In genomic region chr8:124415002-124415401, GRCm38 (mm10) we compare ENCODE assay signal across 12 mouse cellular contexts. TPM values are rescaled to one million over a fixed set of nuclear protein-coding genes. Genes with fewer than 3 reads are reported as not detected.
A peak's percentile ranks its signal among the peaks of the same experiment; 100 is the strongest.
DNase-seq lines count a peak whose midpoint lies in the region; TF ChIP-seq lines count a peak whose summit lies in the region.
"Had no signal": no experiment of that assay in that cellular context is flagged by ENCODE, and none has a peak within 500 bp of the region (broad histone marks: within the 10 kb centered on the region; RNA-seq: fewer than 3 reads in every experiment).

No protein-coding gene starts in this region.

- no peak for TF ChIP-seq RAD21 in MEL (IDR thresholded peaks at IDR 0.05; ENCODE audit: low read depth, low read length)

- H3K9me3 ChIP-seq in MEL (replicated peaks; ENCODE audit: insufficient read depth, low read length) = no peaks in the 10 kb centered on the region
- H3K9me3 ChIP-seq: heart, embryonic 15.5 days; limb, embryonic 13.5 days; lung, embryonic 15.5 days had no signal

- H3K4me3 ChIP-seq in left cerebral cortex, adult 2 months = no peak overlapping the region
- H3K4me3 ChIP-seq in MEL (ENCODE audit: control insufficient read depth in 1 of 2, insufficient read depth in 1 of 2, low read depth in 2 of 2, low read length in 2 of 2) = no peak overlapping the region
- H3K4me3 ChIP-seq: heart, embryonic 15.5 days; limb, embryonic 13.5 days; lung, embryonic 15.5 days had no signal

- no peaks in the 10 kb centered on the region for H3K79me2 ChIP-seq in MEL (ENCODE audit: control insufficient read depth, insufficient read depth, low read length, poor library complexity)

- intact Hi-C loops in left cerebral cortex, adult 2 months (cut with DNase I) = no loop called here

- no peaks in the 10 kb centered on the region for H3K4me1 ChIP-seq in MEL (ENCODE audit: control insufficient read depth in 1 of 2, insufficient read depth in 2 of 2, low read length in 2 of 2)
- H3K4me1 ChIP-seq: limb, embryonic 13.5 days; lung, embryonic 15.5 days had no signal

- no peak for TF ChIP-seq CTCF in left cerebral cortex, adult 2 months (IDR thresholded peaks at IDR 0.05)
- TF ChIP-seq CTCF in MEL (IDR thresholded peaks at IDR 0.05 in 2 of 3, conservative IDR thresholded peaks at IDR 0.05 in 1 of 3; ENCODE audit: control insufficient read depth in 1 of 3, insufficient read depth in 1 of 3, low read depth in 2 of 3, low read length in 3 of 3, poor library complexity in 1 of 3, severe bottlenecking in 1 of 3) = no peak

- no peak for TF ChIP-seq POLR2A in MEL (IDR thresholded peaks at IDR 0.05; ENCODE audit: control insufficient read depth in 1 of 2, insufficient read depth in 1 of 2, low read depth in 1 of 2, low read length in 2 of 2, poor library complexity in 1 of 2)

- no peaks in the 10 kb centered on the region for H3K36me3 ChIP-seq in MEL (ENCODE audit: control insufficient read depth in 1 of 2, insufficient read depth in 2 of 2, low read length in 2 of 2)
- H3K36me3 ChIP-seq: heart, embryonic 15.5 days; limb, embryonic 13.5 days; lung, embryonic 15.5 days had no signal

- no peaks in the 10 kb centered on the region; a peak in 1 of 4 replicates for H3K27me3 ChIP-seq in MEL (ENCODE audit: control insufficient read depth in 1 of 2, insufficient read depth in 2 of 2, low read length in 2 of 2)
- H3K27me3 ChIP-seq: heart, embryonic 15.5 days; limb, embryonic 13.5 days; lung, embryonic 15.5 days had no signal

- H3K27ac ChIP-seq in left cerebral cortex, adult 2 months = peak overlapping the region; percentile 18; the same call in 1 of the 2 replicates
- no peak overlapping the region for H3K27ac ChIP-seq in MEL (ENCODE audit: control insufficient read depth, low read depth, low read length)
- H3K27ac ChIP-seq: heart, embryonic 15.5 days; limb, embryonic 13.5 days; lung, embryonic 15.5 days had no signal

- no peak for TF ChIP-seq EP300 in MEL (IDR thresholded peaks at IDR 0.05; ENCODE audit: low read depth in 1 of 2, low read length in 2 of 2)

- H3K9ac ChIP-seq in MEL (ENCODE audit: control insufficient read depth, low read depth, low read length, poor library complexity, severe bottlenecking) = no peak overlapping the region
- H3K9ac ChIP-seq: heart, embryonic 15.5 days; limb, embryonic 13.5 days; lung, embryonic 15.5 days had no signal

- DNase-seq in left cerebral cortex, adult 2 months (ENCODE audit: extremely low spot score in 1 of 2, low spot score in 2 of 2) = peak; percentile 54 to 61
- no peak for DNase-seq in left cerebral cortex, adult 11 months (ENCODE audit: low spot score)
- DNase-seq in A20 (ENCODE audit: low read depth, low spot score) (peak; percentile 80), MEL (ENCODE audit: low read depth, low spot score) (peak; percentile 11)
- peak; percentile 42 to 80 for DNase-seq in cerebellum, postnatal 4 days (ENCODE audit: low spot score in 2 of 2)
- DNase-seq in neural tube, embryonic 10.5 days (ENCODE audit: extremely low spot score, low spot score) = no peak
- DNase-seq in ovary, postnatal 10 days (ENCODE audit: low spot score) = no peak
- DNase-seq: midbrain, embryonic 14.5 days had no signal

TF ChIP-seq in MEL, 35 proteins besides CTCF, POLR2A, EP300 and RAD21:
- TF ChIP-seq TCF12 (IDR thresholded peaks at IDR 0.05; ENCODE audit: low read depth, low read length) = no peak
- TF ChIP-seq GABPA (IDR thresholded peaks at IDR 0.05; ENCODE audit: low read depth, low read length) = no peak
- no peak for TF ChIP-seq POLR2AphosphoS5 (IDR thresholded peaks at IDR 0.05; ENCODE audit: borderline replicate concordance, low read depth, low read length)
- TF ChIP-seq CHD1 (IDR thresholded peaks at IDR 0.05; ENCODE audit: low read depth, low read length) = no peak
- no peak for TF ChIP-seq MXI1 (IDR thresholded peaks at IDR 0.05; ENCODE audit: low read depth, low read length)
- no peak for TF ChIP-seq MAFK (IDR thresholded peaks at IDR 0.05; ENCODE audit: borderline replicate concordance, low read depth, low read length)
- no peak for TF ChIP-seq CHD2 (IDR thresholded peaks at IDR 0.05; ENCODE audit: low read length)
- TF ChIP-seq USF2 (IDR thresholded peaks at IDR 0.05; ENCODE audit: borderline replicate concordance in 1 of 2, insufficient read depth in 1 of 2, low read depth in 1 of 2, low read length in 2 of 2) = no peak
- no peak for TF ChIP-seq ETS1 (IDR thresholded peaks at IDR 0.05; ENCODE audit: low read depth, low read length)
- no peak for TF ChIP-seq MYC (IDR thresholded peaks at IDR 0.05; ENCODE audit: low read depth, low read length)
- no peak for TF ChIP-seq MEF2A (IDR thresholded peaks at IDR 0.05; ENCODE audit: extremely low read depth, insufficient replicate concordance, low read depth, low read length, poor library complexity, severe bottlenecking)
- no peak for TF ChIP-seq GATA1 (IDR thresholded peaks at IDR 0.05; ENCODE audit: low read depth, low read length)
- TF ChIP-seq ZKSCAN1 (IDR thresholded peaks at IDR 0.05; ENCODE audit: low read depth, low read length) = no peak
- no peak for TF ChIP-seq JUND (IDR thresholded peaks at IDR 0.05; ENCODE audit: low read depth, low read length)
- TF ChIP-seq ZC3H11A (IDR thresholded peaks at IDR 0.05; ENCODE audit: low read depth, low read length) = no peak
- TF ChIP-seq TAL1 (IDR thresholded peaks at IDR 0.05; ENCODE audit: low read length) = no peak
TF ChIP-seq in MEL: peak in this region for 0.

RNA-seq across cellular contexts. Expression of gene Pgbd5, which starts 24.5 kb away (rescaled TPM):
- 100 to 1,000 TPM; 208 to 221 TPM for total RNA-seq in left cerebral cortex, adult 2 months (2021)
- total RNA-seq in MEL (2012; rRNA removed) = not detected in 2 replicates
- polyA plus RNA-seq in MEL (2012; ENCODE audit: insufficient read depth in 1 of 2, insufficient read length in 2 of 2, low read depth in 1 of 2, low replicate concordance in 2 of 2, missing spikeins in 1 of 2) = not detected
- total RNA-seq: common myeloid progenitor, adult 5-6 weeks had no signal

Comparison
In these comparisons a context has a peak if more than half of its experiments do, and no peak if none do; other contexts are left out.
1. DNase-seq: peak in left cerebral cortex, adult 2 months (2 of 2), A20 (single experiment), MEL (single experiment) and cerebellum, postnatal 4 days (2 of 2); none in left cerebral cortex, adult 11 months (single experiment), neural tube, embryonic 10.5 days (single experiment) and ovary, postnatal 10 days (single experiment).
2. RNA of gene Pgbd5, which starts 24.5 kb away (total RNA-seq): 208 to 221 TPM in left cerebral cortex, adult 2 months; not detected in MEL; every median in the first group is over 100 times any median in the second.